Mouse (Mus musculus) T-helper 17 cell (primary cell): ENCODE measurements around the gene Vmn2r77.
"Not testable (repeated sequence)": the region's sequence is repeated elsewhere in the genome, so short reads cannot be mapped to it uniquely, and the experiment has no call there.

Source experiments
- in situ Hi-C, 2 experiments: fragments of 300-600 bp; cut with MboI, MseI; formaldehyde crosslinking; loops; 1 replicate in 1 of 2; 2 replicates in 1 of 2; pipeline ENCODE4 v1.15.1; 2025; ENCODE audit warnings: high pct_unique_total_duplicates in 2 of 2

Gene Vmn2r77

GRCm38 (mm10) chr7:86794727-86795126 lies at the start of gene Vmn2r77:
Gene Vmn2r77 (plus strand): TSS chr7:86795027.
- in situ Hi-C loops: no loop called here

- in situ Hi-C loops: no loop called here
Measured at GRCm38 (mm10) chr7:86760751-86761150, 34.1 kb upstream of the Vmn2r77 start.

GRCm38 (mm10) chr7:86764628-86765027 lies 30.2 kb upstream of the Vmn2r77 start:
- in situ Hi-C loops: no loop called here

- in situ Hi-C loops: no loop called here
Measured at GRCm38 (mm10) chr7:86771621-86772020, 23.2 kb upstream of the Vmn2r77 start.

GRCm38 (mm10) chr7:86775617-86776325 lies 19.1 kb upstream of the Vmn2r77 start, which contains the start of gene Folh1:
Gene Folh1 (minus strand): TSS chr7:86775943.
- in situ Hi-C loops: no loop called here

- in situ Hi-C loops: not testable (repeated sequence)
Measured at GRCm38 (mm10) chr7:86815241-86815640, 20.4 kb downstream of the Vmn2r77 start.

GRCm38 (mm10) chr7:86815716-86816115 lies 20.9 kb downstream of the Vmn2r77 start:
- in situ Hi-C loops: not testable (repeated sequence)

- in situ Hi-C loops: no loop called here
Measured at GRCm38 (mm10) chr7:86816466-86816865, 21.6 kb downstream of the Vmn2r77 start.
